Mouse (Mus musculus): ENCODE measurements at regions not wholly inside any gene's neighbourhood (a gene's known extent, or its start where the extent isn't known, plus 50 kb on each side); places are given as distances from the start of the nearest gene placed in this dataset.
"Not testable (repeated sequence)": the region's sequence is repeated elsewhere in the genome, so short reads cannot be mapped to it uniquely, and the experiment has no call there.

GRCm38 (mm10) chr13:52217741-52218140, 313.3 kb downstream of the Diras2 start:
- ATAC-seq (ENCODE audit: low FRiP score) = no peak
- no peak overlapping the region for H3K9ac ChIP-seq
- H3K9me3 ChIP-seq (replicated peaks) = 0 out of 2 replicates have a peak, but pooled peaks cover 4% of the 10 kb centered on the region
- no peak overlapping the region for H3K27ac ChIP-seq
- peaks cover 5% of the 10 kb centered on the region for H3K4me1 ChIP-seq
- no peak overlapping the region for H3K4me2 ChIP-seq (replicated peaks)
- H3K27me3 ChIP-seq = peaks cover 30% of the 10 kb centered on the region; the same call in 1 of the 2 replicates
- H3K4me3 ChIP-seq = no peak overlapping the region
- no peaks in the 10 kb centered on the region for H3K36me3 ChIP-seq
- WGBS = 71% methylated on average over 7 of the region's 7 CpGs

DNA sequence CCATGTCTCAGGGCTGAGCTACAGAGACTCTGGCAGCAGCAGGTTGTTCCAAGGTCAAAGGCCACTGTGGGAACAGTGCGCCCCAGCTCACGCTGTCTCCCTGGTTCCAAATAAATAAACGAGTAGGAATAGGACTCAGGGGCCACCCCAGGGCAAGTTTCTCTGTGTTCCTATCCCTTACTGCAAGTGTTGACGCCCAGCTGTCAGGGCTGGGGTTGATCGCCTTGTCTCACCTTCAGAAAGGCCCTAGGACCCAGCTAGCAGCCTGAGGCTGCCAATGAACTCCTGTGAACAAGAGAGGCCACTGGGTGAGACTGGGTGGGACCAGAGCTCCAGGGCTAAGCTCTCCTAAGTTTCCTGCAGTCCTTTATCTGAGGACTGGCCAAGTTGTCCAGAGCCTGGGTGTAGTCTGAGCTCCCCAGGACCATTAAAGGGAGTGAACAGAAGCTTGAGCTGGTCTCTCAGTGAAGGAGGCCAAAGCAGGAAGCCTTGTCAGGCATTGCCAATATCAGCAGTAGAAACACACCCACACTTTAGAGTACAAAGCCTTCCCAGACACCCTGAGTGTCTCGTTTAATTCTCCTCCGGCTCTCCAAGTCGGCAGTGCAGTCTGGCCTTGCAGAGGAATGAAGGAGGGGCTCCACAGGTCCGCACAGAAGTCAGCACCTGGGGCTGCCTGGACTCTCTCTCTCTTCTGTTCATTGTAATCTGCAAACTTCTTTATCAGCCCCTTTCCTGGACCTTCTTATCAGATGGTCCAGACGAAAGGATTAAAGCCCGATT, 308.6 kb downstream of the Diras2 start:
- WGBS = 30% methylated on average over 11 of the region's 11 CpGs
- Histone ChIP-seq H3K27me3 (peaks cover 49% of the 10 kb centered on the region), H3K9me3 (replicated peaks) (0 out of 2 replicates have a peak, but pooled peaks cover 4% of the 10 kb centered on the region), H3K4me3 (no peak overlapping the region), H3K9ac (no peak overlapping the region), H3K36me3 (no peaks in the 10 kb centered on the region), H3K4me2 (replicated peaks) (no peak overlapping the region), H3K4me1 (peaks cover 13% of the 10 kb centered on the region), H3K27ac (no peak overlapping the region)
- ATAC-seq (ENCODE audit: low FRiP score) = no peak

GRCm38 (mm10) chr13:52223098-52223962, 307.7 kb downstream of the Diras2 start:
- ATAC-seq (ENCODE audit: low FRiP score) = peak; percentile 61; the same call in 1 of the 2 replicates
- H3K36me3 ChIP-seq = no peaks in the 10 kb centered on the region
- no peak overlapping the region for H3K9ac ChIP-seq
- H3K4me3 ChIP-seq = no peak overlapping the region
- 0 out of 2 replicates have a peak, but pooled peaks cover 4% of the 10 kb centered on the region for H3K9me3 ChIP-seq (replicated peaks)
- H3K4me2 ChIP-seq (replicated peaks) = no peak overlapping the region
- peaks cover 13% of the 10 kb centered on the region for H3K4me1 ChIP-seq
- 36% methylated on average over 6 of the region's 6 CpGs for WGBS
- peaks cover 49% of the 10 kb centered on the region for H3K27me3 ChIP-seq
- no peak overlapping the region for H3K27ac ChIP-seq

DNA sequence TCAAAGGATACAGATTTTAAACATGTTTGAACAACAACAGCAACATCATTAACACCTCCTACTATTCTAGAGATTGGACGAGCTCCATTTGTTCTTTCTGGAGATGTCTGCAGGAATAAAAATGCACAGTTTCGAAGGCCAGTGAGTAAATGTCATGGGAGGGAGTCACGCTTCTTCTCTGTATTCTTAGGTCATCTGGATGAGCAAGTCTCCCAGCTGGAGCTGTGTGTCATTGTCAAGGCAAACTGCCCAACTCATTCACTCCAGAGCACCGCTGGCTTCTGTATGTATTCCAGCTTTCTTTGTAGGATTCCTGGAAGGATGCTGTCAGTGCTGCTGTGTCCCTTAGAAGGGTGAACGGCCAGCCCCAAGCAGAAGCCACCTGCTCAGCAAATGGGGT, 297.1 kb downstream of the Diras2 start:
- no peaks in the 10 kb centered on the region for H3K9me3 ChIP-seq (replicated peaks)
- whole genome bisulfite sequencing = 69% methylated on average over 5 of the region's 5 CpGs
- H3K4me2 ChIP-seq (replicated peaks) = no peak overlapping the region
- 0 out of 2 replicates have a peak, but pooled peaks cover 3% of the 10 kb centered on the region for H3K4me1 ChIP-seq
- no peak overlapping the region for H3K4me3 ChIP-seq
- no peak overlapping the region for H3K9ac ChIP-seq
- H3K27me3 ChIP-seq = peaks cover 3% of the 10 kb centered on the region; the same call in 1 of the 2 replicates
- no peak overlapping the region for H3K27ac ChIP-seq
- no peaks in the 10 kb centered on the region for H3K36me3 ChIP-seq
- no peak for ATAC-seq (ENCODE audit: low FRiP score)

DNA sequence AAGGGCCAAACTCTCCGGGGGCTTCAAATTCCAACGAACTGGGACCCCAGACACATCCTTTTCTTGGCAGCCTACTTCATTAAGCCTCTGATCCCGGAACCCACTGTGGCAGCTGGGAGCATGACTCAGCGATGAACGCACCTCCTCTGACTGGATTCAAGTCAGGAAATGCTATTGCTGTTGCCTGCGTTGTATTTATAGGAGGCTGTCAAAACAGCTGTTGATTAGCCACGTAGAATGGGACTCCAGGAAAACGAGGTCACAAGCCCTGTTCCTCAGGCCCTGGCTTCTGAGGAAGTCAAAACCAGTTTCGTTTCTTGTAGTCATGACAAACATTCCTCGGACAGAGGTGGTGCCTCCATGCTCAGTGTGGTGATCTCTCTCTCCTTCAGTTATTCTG, 295.0 kb downstream of the Diras2 start:
- peaks cover 3% of the 10 kb centered on the region; the same call in 1 of the 2 replicates for H3K27me3 ChIP-seq
- no peak overlapping the region for H3K27ac ChIP-seq
- no peak for ATAC-seq (ENCODE audit: low FRiP score)
- H3K9me3 ChIP-seq (replicated peaks) = no peaks in the 10 kb centered on the region
- H3K9ac ChIP-seq = no peak overlapping the region
- no peaks in the 10 kb centered on the region for H3K36me3 ChIP-seq
- H3K4me2 ChIP-seq (replicated peaks) = no peak overlapping the region
- WGBS = 60% methylated on average over 10 of the region's 10 CpGs
- H3K4me1 ChIP-seq = 0 out of 2 replicates have a peak, but pooled peaks cover 3% of the 10 kb centered on the region
- no peak overlapping the region for H3K4me3 ChIP-seq

DNA sequence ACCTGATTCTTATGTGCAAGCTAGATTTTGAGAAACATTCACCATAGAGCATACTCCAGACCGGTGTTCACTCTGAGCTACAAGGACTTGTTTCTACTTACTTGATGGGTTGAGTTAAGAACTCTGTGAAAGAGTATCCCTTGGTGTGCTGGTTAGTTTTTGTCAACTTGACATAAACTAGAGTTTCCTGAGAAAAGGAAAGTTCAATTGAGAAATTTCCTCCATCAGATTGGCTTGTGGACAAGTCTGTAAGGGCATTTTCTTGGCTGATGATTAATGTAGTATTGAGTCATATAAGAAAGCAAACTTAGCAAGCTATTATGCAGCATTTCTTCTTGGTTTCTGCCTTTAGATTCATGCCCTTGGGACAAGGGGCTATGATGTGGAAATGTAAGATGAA, 291.5 kb downstream of the Diras2 start:
- Histone ChIP-seq H3K27ac (no peak overlapping the region), H3K4me3 (no peak overlapping the region), H3K9me3 (replicated peaks) (0 out of 2 replicates have a peak, but pooled peaks cover 3% of the 10 kb centered on the region), H3K4me1 (0 out of 2 replicates have a peak, but pooled peaks cover 3% of the 10 kb centered on the region), H3K9ac (no peak overlapping the region), H3K36me3 (no peaks in the 10 kb centered on the region), H3K27me3 (no peaks in the 10 kb centered on the region), H3K4me2 (replicated peaks) (no peak overlapping the region)
- 91% methylated on average over 1 of the region's 1 CpGs for WGBS
- no peak for ATAC-seq (ENCODE audit: low FRiP score)

DNA sequence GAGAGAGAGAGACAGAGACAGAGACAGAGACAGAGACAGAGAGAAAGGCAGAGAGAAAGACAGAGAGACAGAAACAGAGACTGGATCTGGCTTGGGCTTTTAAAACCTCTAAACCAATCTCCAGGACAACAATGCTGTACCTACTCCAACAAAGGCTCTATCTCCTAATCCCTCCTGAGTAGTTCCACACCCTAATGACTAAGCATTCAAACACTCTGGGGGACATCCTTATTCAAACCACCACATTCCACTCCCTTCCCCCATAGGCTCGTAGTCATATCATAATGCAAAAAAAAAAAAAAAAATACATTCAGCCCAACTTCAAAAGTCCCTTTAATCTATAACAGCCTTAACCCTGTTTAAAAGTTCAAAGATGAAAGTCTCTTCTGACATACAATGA, 289.3 kb downstream of the Diras2 start:
- no peaks in the 10 kb centered on the region for H3K4me1 ChIP-seq
- no peak overlapping the region for H3K9ac ChIP-seq
- no peaks in the 10 kb centered on the region for H3K27me3 ChIP-seq
- 0 out of 2 replicates have a peak, but pooled peaks cover 3% of the 10 kb centered on the region for H3K9me3 ChIP-seq (replicated peaks)
- WGBS = 54% methylated on average over 1 of the region's 1 CpGs
- H3K36me3 ChIP-seq = no peaks in the 10 kb centered on the region
- H3K27ac ChIP-seq = no peak overlapping the region
- ATAC-seq (ENCODE audit: low FRiP score) = no peak
- no peak overlapping the region for H3K4me2 ChIP-seq (replicated peaks)
- H3K4me3 ChIP-seq = no peak overlapping the region

DNA sequence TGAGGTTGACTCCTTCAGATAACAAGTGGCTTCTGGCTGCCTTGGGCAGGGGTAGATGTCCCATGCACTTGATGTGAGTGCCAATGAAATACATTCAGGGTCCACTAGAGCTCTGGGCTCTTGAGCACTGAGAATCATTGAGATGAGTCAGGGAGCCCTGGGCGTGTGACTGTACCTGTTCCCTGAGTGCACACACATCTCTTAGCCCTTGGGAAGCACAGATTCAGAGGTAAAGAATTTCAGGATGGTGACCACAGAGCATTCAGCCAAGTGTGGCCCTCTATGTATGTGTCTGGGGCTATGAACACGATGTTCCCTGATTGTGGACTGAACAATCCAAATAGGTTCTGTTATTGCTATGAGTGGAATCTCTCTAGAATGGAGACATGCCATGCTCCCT, 281.6 kb downstream of the Diras2 start:
- 93% methylated on average over 2 of the region's 2 CpGs for WGBS
- Histone ChIP-seq H3K4me1 (no peaks in the 10 kb centered on the region), H3K36me3 (no peaks in the 10 kb centered on the region), H3K4me3 (no peak overlapping the region), H3K27me3 (no peaks in the 10 kb centered on the region; the same call in 1 of the 2 replicates), H3K4me2 (replicated peaks) (no peak overlapping the region), H3K27ac (no peak overlapping the region), H3K9ac (no peak overlapping the region), H3K9me3 (replicated peaks) (no peaks in the 10 kb centered on the region)
- ATAC-seq (ENCODE audit: low FRiP score) = no peak

DNA sequence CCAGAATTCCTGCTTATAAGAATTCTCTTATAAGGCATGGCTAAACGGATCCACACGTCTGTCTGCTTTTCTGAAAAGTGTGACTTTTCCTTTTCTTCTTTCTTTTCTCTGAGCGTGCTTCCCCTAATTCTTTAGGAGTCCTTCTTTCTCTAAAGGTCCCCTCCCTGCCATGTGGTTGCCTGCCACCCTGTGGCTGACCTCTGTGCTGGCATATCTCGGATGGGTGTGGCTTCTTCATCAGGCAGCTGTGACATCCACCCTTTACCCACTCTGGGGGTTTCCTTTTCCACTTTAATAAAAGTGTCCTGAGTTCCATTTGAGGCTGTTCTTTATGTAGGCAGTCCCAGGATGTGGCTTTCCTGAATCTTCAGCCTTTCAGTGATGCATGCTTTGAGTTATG, 280.7 kb downstream of the Diras2 start:
- H3K4me3 ChIP-seq = no peak overlapping the region
- ATAC-seq (ENCODE audit: low FRiP score) = no peak
- H3K4me1 ChIP-seq = no peaks in the 10 kb centered on the region
- H3K9ac ChIP-seq = no peak overlapping the region
- H3K9me3 ChIP-seq (replicated peaks) = no peaks in the 10 kb centered on the region
- H3K27me3 ChIP-seq = no peaks in the 10 kb centered on the region; the same call in 1 of the 2 replicates
- H3K36me3 ChIP-seq = no peaks in the 10 kb centered on the region
- no peak overlapping the region for H3K27ac ChIP-seq
- H3K4me2 ChIP-seq (replicated peaks) = no peak overlapping the region
- WGBS = 64% methylated on average over 4 of the region's 4 CpGs

GRCm38 (mm10) chr13:52252303-52252702, 278.8 kb downstream of the Diras2 start:
- Histone ChIP-seq H3K27me3 (no peaks in the 10 kb centered on the region; the same call in 1 of the 2 replicates), H3K4me1 (no peaks in the 10 kb centered on the region), H3K36me3 (no peaks in the 10 kb centered on the region), H3K9me3 (replicated peaks) (no peaks in the 10 kb centered on the region), H3K27ac (no peak overlapping the region), H3K4me3 (no peak overlapping the region), H3K9ac (no peak overlapping the region), H3K4me2 (replicated peaks) (no peak overlapping the region)
- 51% methylated on average over 4 of the region's 4 CpGs for WGBS
- no peak for ATAC-seq (ENCODE audit: low FRiP score)

- H3K4me2 ChIP-seq (replicated peaks); H3K4me1 ChIP-seq; H3K36me3 ChIP-seq; H3K4me3 ChIP-seq; H3K27me3 ChIP-seq; ATAC-seq (ENCODE audit: low FRiP score); H3K9me3 ChIP-seq (replicated peaks); H3K27ac ChIP-seq; H3K9ac ChIP-seq: not testable (repeated sequence)
- WGBS = 46% methylated on average over 6 of the region's 6 CpGs
Measured at GRCm38 (mm10) chr13:52252726-52253125, 278.4 kb downstream of the Diras2 start.

DNA sequence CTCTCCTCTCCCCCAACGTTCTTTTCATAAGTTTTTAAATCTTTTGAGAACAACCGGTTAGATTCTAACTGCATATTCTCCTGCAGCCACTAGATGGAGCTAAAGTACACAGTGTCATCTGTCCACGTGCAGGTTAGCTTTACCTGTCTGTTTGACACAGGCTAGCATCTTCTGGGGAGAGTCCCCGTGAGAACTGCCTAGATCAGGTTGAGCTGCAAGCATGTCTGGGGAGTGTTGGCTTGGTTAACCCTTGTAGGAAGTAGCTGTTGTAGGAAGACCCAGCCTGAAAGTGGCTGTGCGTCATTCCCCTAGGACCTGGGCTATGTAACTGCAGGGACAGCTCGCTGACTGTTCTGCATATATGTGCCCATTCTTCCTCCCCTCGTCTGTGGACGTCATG, 277.9 kb downstream of the Diras2 start:
- 0 out of 2 replicates have a peak, but pooled peaks have one; percentile 38 for ATAC-seq (ENCODE audit: low FRiP score)
- H3K4me3 ChIP-seq = no peak overlapping the region
- H3K4me2 ChIP-seq (replicated peaks) = no peak overlapping the region
- no peaks in the 10 kb centered on the region; the same call in 1 of the 2 replicates for H3K27me3 ChIP-seq
- no peak overlapping the region for H3K27ac ChIP-seq
- H3K9ac ChIP-seq = no peak overlapping the region
- 30% methylated on average over 8 of the region's 8 CpGs for WGBS
- H3K36me3 ChIP-seq = no peaks in the 10 kb centered on the region
- H3K9me3 ChIP-seq (replicated peaks) = no peaks in the 10 kb centered on the region
- no peaks in the 10 kb centered on the region for H3K4me1 ChIP-seq

Data from hindbrain, embryonic 12.5 days (tissue).